Mouse (Mus musculus) heart, adult 2 months (tissue): ENCODE measurements around the gene Cyp2g1. TPM values are rescaled to one million over a fixed set of nuclear protein-coding genes. Genes with fewer than 3 reads are reported as not detected.

ENCODE experiments used
- polyA plus RNA-seq: library from polyadenylated mRNA; depleted of rRNA; stranded (reverse); fragments of >200 nt; gene quantifications from 2 replicates; pipeline ENCODE4 v1.2.3, GENCODE M21; 2012; rRNA removed
- total RNA-seq, 2 experiments: library from RNA; stranded (reverse); gene quantifications; 2 replicates each; pipeline ENCODE4 v1.2.3; 2021

The Cyp2g1 gene
- total and polyA plus RNA-seq, 3 experiments, result not detected

Other genes starting within 250 kb of the Cyp2g1 start
- gene Vmn1r185, start 190.4 kb upstream of the Cyp2g1 start, total RNA-seq, result not detected
- gene Vmn1r185, start 190.4 kb upstream of the Cyp2g1 start, polyA plus RNA-seq, result not detected in 2 replicates
- not detected for gene Cyp2b23, start 122.5 kb upstream of the Cyp2g1 start, total RNA-seq
- not detected in 2 replicates for gene Cyp2b23, start 122.5 kb upstream of the Cyp2g1 start, polyA plus RNA-seq
- gene Cyp2b19, start 51.8 kb upstream of the Cyp2g1 start, total RNA-seq, result not detected
- gene Cyp2b19, start 51.8 kb upstream of the Cyp2g1 start, polyA plus RNA-seq, result not detected in 2 replicates
- gene Cyp2a5, start 26.4 kb downstream of the Cyp2g1 start, total RNA-seq, result not detected
- gene Cyp2a5, start 26.4 kb downstream of the Cyp2g1 start, polyA plus RNA-seq, result 0.64 and 35.7 TPM in 2 replicates
- not detected for gene Cyp2a22, start 130.5 kb downstream of the Cyp2g1 start, total RNA-seq
- gene Cyp2a22, start 130.5 kb downstream of the Cyp2g1 start, polyA plus RNA-seq, result not detected in 2 replicates
- gene Cyp2a12, start 220.2 kb downstream of the Cyp2g1 start, total RNA-seq, result not detected
- 0.38 TPM in 1 of 2 replicates, not detected in the other for gene Cyp2a12, start 220.2 kb downstream of the Cyp2g1 start, polyA plus RNA-seq